Mouse (Mus musculus): Measurements from ENCODE around the gene Chil1. TPM values are rescaled to one million over a fixed set of nuclear protein-coding genes. Genes with fewer than 3 reads are reported as not detected.
A peak's percentile ranks its signal among the peaks of the same experiment; 100 is the strongest.

Gene Chil1
- polyA plus RNA-seq, 1 experiment from 2014 or later = 3.7 TPM

DNA sequence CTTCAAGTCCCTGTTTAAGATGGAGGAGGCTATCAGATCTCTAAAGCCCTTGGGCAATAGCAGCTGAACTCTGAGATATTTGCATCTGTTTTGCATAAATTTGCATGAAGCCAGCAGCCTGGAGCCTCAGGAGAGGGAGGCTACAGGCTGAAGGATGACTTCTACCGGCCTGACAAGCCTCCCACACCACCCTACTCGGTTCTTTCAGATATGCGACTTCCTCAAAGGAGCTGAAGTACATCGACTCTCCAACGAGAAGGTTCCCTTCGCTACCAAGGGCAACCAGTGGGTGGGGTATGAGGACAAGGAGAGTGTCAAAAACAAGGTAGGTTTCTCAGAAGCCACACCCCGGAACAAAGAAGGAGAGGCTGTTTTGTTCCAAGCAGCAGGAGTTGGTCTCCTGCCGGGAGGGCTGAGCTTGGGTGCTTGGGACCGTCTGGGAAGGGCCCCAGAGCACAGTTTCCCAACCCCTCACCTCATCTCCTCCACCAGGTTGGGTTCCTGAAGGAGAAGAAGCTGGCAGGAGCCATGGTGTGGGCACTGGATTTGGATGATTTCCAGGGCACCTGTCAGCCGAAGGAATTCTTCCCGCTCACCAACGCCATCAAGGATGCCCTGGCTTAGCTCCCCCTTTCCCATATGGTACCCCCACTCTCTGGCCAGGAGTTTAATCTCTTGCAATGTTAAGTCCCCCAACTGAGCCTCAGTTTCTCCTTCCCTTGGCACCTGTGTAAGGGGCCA lies 7.2 kb downstream of the Chil1 start:
- Histone ChIP-seq H3K36me3 (ENCODE audit: control insufficient read depth, insufficient read depth, low read length) (no peaks in the 10 kb centered on the region), H3K9ac (replicated peaks; ENCODE audit: low read length) (no peak overlapping the region), H3K4me1 (ENCODE audit: control insufficient read depth, insufficient read depth, low read length) (peaks cover 22% of the 10 kb centered on the region), H3K4me3 (replicated peaks; ENCODE audit: low read depth, low read length) (no peak overlapping the region), H3K27me3 (ENCODE audit: control insufficient read depth, insufficient read depth, low read length) (no peaks in the 10 kb centered on the region), H3K4me2 (ENCODE audit: low read length) (peak overlapping the region; percentile 18; the same call in 1 of the 2 replicates), H3K27ac (replicated peaks; ENCODE audit: low read depth, low read length) (peak overlapping the region; percentile 65), H3K9me3 (ENCODE audit: control insufficient read depth, low read length) (no peaks in the 10 kb centered on the region)
- peak; percentile 48; the same call in 1 of the 2 replicates for ATAC-seq (ENCODE audit: low FRiP score, low TSS enrichment)
- WGBS = 21% methylated on average over 12 of the region's 12 CpGs
- peak; percentile 68 for DNase-seq

GRCm38 (mm10) chr1:134191192-134191591 lies 9.2 kb downstream of the Chil1 start:
- ATAC-seq (ENCODE audit: low FRiP score, low TSS enrichment) = no peak
- no peaks in the 10 kb centered on the region for H3K27me3 ChIP-seq (ENCODE audit: control insufficient read depth, insufficient read depth, low read length)
- peaks cover 22% of the 10 kb centered on the region for H3K4me1 ChIP-seq (ENCODE audit: control insufficient read depth, insufficient read depth, low read length)
- H3K9me3 ChIP-seq (ENCODE audit: control insufficient read depth, low read length) = no peaks in the 10 kb centered on the region
- WGBS = 85% methylated on average over 5 of the region's 5 CpGs
- DNase-seq = no peak
- no peak overlapping the region for H3K9ac ChIP-seq (replicated peaks; ENCODE audit: low read length)
- no peaks in the 10 kb centered on the region for H3K36me3 ChIP-seq (ENCODE audit: control insufficient read depth, insufficient read depth, low read length)
- H3K4me2 ChIP-seq (ENCODE audit: low read length) = no peak overlapping the region
- H3K27ac ChIP-seq (replicated peaks; ENCODE audit: low read depth, low read length) = no peak overlapping the region
- H3K4me3 ChIP-seq (replicated peaks; ENCODE audit: low read depth, low read length) = no peak overlapping the region

GRCm38 (mm10) chr1:134192024-134192423 lies 10.0 kb downstream of the Chil1 start:
- DNase-seq = no peak
- no peak for ATAC-seq (ENCODE audit: low FRiP score, low TSS enrichment)
- 68% methylated on average over 4 of the region's 4 CpGs for WGBS

GRCm38 (mm10) chr1:134193126-134193525 lies 11.2 kb downstream of the Chil1 start, which contains the start of gene Mybph:
Gene Mybph, plus strand, starts transcription at chr1:134193448.
- Histone ChIP-seq H3K9me3 (ENCODE audit: control insufficient read depth, low read length) (no peaks in the 10 kb centered on the region), H3K4me2 (ENCODE audit: low read length) (no peak within 1 kb of the TSS), H3K9ac (replicated peaks; ENCODE audit: low read length) (no peak within 1 kb of the TSS), H3K27me3 (ENCODE audit: control insufficient read depth, insufficient read depth, low read length) (no peaks in the 10 kb centered on the region), H3K36me3 (ENCODE audit: control insufficient read depth, insufficient read depth, low read length) (no peaks in the 10 kb centered on the region), H3K4me1 (ENCODE audit: control insufficient read depth, insufficient read depth, low read length) (peaks cover 15% of the 10 kb centered on the region), H3K4me3 (replicated peaks; ENCODE audit: low read depth, low read length) (no peak within 1 kb of the TSS), H3K27ac (replicated peaks; ENCODE audit: low read depth, low read length) (no peak within 1 kb of the TSS)
- WGBS = 71% methylated on average over 1 of the region's 1 CpGs
- DNase-seq (no peak), ATAC-seq (ENCODE audit: low FRiP score, low TSS enrichment) (no peak)

More at GRCm38 (mm10) chr1:134192024-134192423, 10.0 kb downstream of the Chil1 start:
- Histone ChIP-seq H3K36me3 (ENCODE audit: control insufficient read depth, insufficient read depth, low read length) (no peaks in the 10 kb centered on the region), H3K9ac (replicated peaks; ENCODE audit: low read length) (no peak overlapping the region), H3K9me3 (ENCODE audit: control insufficient read depth, low read length) (no peaks in the 10 kb centered on the region), H3K4me1 (ENCODE audit: control insufficient read depth, insufficient read depth, low read length) (peaks cover 22% of the 10 kb centered on the region), H3K27me3 (ENCODE audit: control insufficient read depth, insufficient read depth, low read length) (no peaks in the 10 kb centered on the region), H3K4me2 (ENCODE audit: low read length) (no peak overlapping the region), H3K27ac (replicated peaks; ENCODE audit: low read depth, low read length) (no peak overlapping the region), H3K4me3 (replicated peaks; ENCODE audit: low read depth, low read length) (no peak overlapping the region)

DNA sequence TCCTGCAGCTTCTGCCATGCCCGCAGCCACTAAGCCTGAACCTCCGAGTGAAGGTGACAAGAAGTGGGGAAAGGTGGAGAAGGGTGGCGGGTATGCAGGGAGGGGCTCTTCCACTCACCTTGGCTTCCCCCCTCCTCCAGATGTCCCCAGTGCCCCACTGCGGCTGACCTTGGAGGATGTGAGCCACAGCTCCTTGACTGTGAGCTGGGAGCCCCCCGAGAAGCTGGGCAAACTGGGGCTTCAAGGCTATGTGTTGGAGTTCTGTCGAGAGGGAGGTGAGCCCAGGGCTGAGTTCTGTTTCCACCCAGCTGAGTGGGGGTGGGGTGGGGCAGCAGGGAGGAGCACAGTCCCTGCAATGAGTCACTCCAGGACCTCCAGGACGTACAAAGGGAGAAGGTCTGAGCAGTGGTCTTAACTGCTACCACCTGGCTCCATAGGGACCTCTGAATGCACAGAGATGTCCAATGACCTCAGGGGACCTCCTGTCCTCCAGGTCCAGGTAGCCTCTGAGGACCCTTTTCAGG lies 11.8 kb downstream of the Chil1 start:
- WGBS = 73% methylated on average over 7 of the region's 7 CpGs
- ATAC-seq (ENCODE audit: low FRiP score, low TSS enrichment) = no peak

DNA sequence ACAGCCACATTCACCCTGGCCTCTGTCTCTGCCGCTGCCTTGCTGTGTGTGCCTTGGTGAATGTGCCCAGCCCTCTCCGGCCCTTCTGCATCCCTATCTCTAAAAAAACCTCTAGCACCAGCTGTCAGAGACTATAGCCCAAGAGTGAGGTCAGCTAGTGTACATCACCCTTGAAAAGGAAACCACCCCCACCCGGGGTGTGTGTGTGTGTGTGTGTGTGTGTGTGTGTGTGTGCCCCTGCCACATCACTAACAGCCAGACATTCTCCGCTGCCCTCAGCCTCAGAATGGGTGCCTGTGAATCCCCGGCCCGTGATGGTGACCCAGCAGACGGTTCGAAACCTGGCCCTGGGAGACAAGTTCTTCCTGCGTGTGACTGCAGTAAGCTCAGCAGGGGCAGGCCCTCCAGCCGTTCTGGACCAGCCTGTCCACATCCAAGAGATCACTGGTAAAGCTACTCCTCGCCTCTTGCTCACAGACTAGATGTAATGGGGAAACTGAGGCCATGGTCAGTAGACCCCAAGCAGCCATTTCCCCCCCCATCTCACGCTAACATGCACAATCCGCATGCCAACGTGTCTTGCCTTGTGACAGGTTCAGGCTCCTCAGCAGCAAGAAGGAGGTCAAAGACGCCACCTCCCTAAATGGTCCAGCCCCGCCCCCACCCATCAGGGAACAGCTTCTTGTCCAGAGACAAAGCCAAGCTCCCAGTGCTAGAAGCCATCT lies 12.5 kb downstream of the Chil1 start:
- H3K9me3 ChIP-seq (ENCODE audit: control insufficient read depth, low read length) = no peaks in the 10 kb centered on the region
- no peaks in the 10 kb centered on the region for H3K27me3 ChIP-seq (ENCODE audit: control insufficient read depth, insufficient read depth, low read length)
- H3K4me3 ChIP-seq (replicated peaks; ENCODE audit: low read depth, low read length) = no peak overlapping the region
- peaks cover 1% of the 10 kb centered on the region for H3K4me1 ChIP-seq (ENCODE audit: control insufficient read depth, insufficient read depth, low read length)
- H3K9ac ChIP-seq (replicated peaks; ENCODE audit: low read length) = no peak overlapping the region
- no peak overlapping the region for H3K27ac ChIP-seq (replicated peaks; ENCODE audit: low read depth, low read length)
- DNase-seq (no peak), ATAC-seq (ENCODE audit: low FRiP score, low TSS enrichment) (no peak)
- 80% methylated on average over 16 of the region's 16 CpGs for WGBS
- H3K36me3 ChIP-seq (ENCODE audit: control insufficient read depth, insufficient read depth, low read length) = no peaks in the 10 kb centered on the region
- H3K4me2 ChIP-seq (ENCODE audit: low read length) = no peak overlapping the region

More for the DNA sequence above, 11.8 kb downstream of the Chil1 start:
- H3K27ac ChIP-seq (replicated peaks; ENCODE audit: low read depth, low read length) = no peak overlapping the region
- H3K27me3 ChIP-seq (ENCODE audit: control insufficient read depth, insufficient read depth, low read length) = no peaks in the 10 kb centered on the region
- H3K9ac ChIP-seq (replicated peaks; ENCODE audit: low read length) = no peak overlapping the region
- peaks cover 9% of the 10 kb centered on the region for H3K4me1 ChIP-seq (ENCODE audit: control insufficient read depth, insufficient read depth, low read length)
- H3K36me3 ChIP-seq (ENCODE audit: control insufficient read depth, insufficient read depth, low read length) = no peaks in the 10 kb centered on the region
- H3K4me2 ChIP-seq (ENCODE audit: low read length) = no peak overlapping the region
- H3K4me3 ChIP-seq (replicated peaks; ENCODE audit: low read depth, low read length) = no peak overlapping the region
- H3K9me3 ChIP-seq (ENCODE audit: control insufficient read depth, low read length) = no peaks in the 10 kb centered on the region
- DNase-seq = no peak

GRCm38 (mm10) chr1:134195117-134195516 lies 13.1 kb downstream of the Chil1 start:
- no peak overlapping the region for H3K4me3 ChIP-seq (replicated peaks; ENCODE audit: low read depth, low read length)
- DNase-seq = no peak
- no peak overlapping the region for H3K9ac ChIP-seq (replicated peaks; ENCODE audit: low read length)
- no peaks in the 10 kb centered on the region for H3K4me1 ChIP-seq (ENCODE audit: control insufficient read depth, insufficient read depth, low read length)
- ATAC-seq (ENCODE audit: low FRiP score, low TSS enrichment) = no peak
- H3K36me3 ChIP-seq (ENCODE audit: control insufficient read depth, insufficient read depth, low read length) = no peaks in the 10 kb centered on the region
- no peak overlapping the region for H3K27ac ChIP-seq (replicated peaks; ENCODE audit: low read depth, low read length)
- H3K27me3 ChIP-seq (ENCODE audit: control insufficient read depth, insufficient read depth, low read length) = no peaks in the 10 kb centered on the region
- WGBS = 73% methylated on average over 2 of the region's 2 CpGs
- H3K9me3 ChIP-seq (ENCODE audit: control insufficient read depth, low read length) = no peaks in the 10 kb centered on the region
- H3K4me2 ChIP-seq (ENCODE audit: low read length) = no peak overlapping the region

DNA sequence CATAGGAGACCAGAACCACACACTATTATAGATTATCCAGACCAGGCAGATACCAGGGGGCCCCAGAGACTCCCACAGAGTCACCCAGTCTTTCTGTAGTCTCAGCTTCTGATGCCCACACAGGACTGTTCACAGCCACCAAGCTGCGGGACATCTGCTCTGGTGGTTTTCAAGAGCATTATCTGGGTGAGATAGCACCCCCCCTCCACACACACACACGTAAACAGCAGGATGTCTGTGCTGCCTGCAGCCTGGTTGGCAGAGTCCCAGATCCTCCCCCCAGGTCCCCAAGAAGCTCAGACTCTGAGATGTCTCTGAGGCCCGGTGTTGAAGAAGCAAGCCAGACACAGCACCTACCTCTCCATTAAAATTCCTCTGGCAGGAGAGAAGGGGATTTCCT lies 13.6 kb downstream of the Chil1 start:
- Histone ChIP-seq H3K36me3 (ENCODE audit: control insufficient read depth, insufficient read depth, low read length) (no peaks in the 10 kb centered on the region), H3K9me3 (ENCODE audit: control insufficient read depth, low read length) (no peaks in the 10 kb centered on the region), H3K4me1 (ENCODE audit: control insufficient read depth, insufficient read depth, low read length) (no peaks in the 10 kb centered on the region), H3K27me3 (ENCODE audit: control insufficient read depth, insufficient read depth, low read length) (no peaks in the 10 kb centered on the region), H3K4me2 (ENCODE audit: low read length) (no peak overlapping the region), H3K4me3 (replicated peaks; ENCODE audit: low read depth, low read length) (no peak overlapping the region), H3K9ac (replicated peaks; ENCODE audit: low read length) (no peak overlapping the region), H3K27ac (replicated peaks; ENCODE audit: low read depth, low read length) (no peak overlapping the region)
- 53% methylated on average over 3 of the region's 3 CpGs for WGBS
- no peak for ATAC-seq (ENCODE audit: low FRiP score, low TSS enrichment)
- DNase-seq = no peak
